Mouse (Mus musculus): ENCODE measurements around the gene Rbpj. TPM values are rescaled to one million over a fixed set of nuclear protein-coding genes. Genes with fewer than 3 reads are reported as not detected.

Rbpj gene
- polyA plus RNA-seq, 1 experiment from 2014 or later, result 38.7 TPM

GRCm38 (mm10) chr5:53529846-53530245, 63.9 kb downstream of the Rbpj start:
- peaks cover 12% of the 10 kb centered on the region for H3K4me1 ChIP-seq (replicated peaks; ENCODE audit: control insufficient read depth, insufficient read depth, low read length)
- 97% methylated on average over 1 of the region's 1 CpGs for WGBS

GRCm38 (mm10) chr5:53535096-53535495, 69.1 kb downstream of the Rbpj start:
- Histone ChIP-seq H3K4me2 (ENCODE audit: low read length) (no peak overlapping the region), H3K36me3 (ENCODE audit: control insufficient read depth, insufficient read depth) (no peaks in the 10 kb centered on the region), H3K9me3 (ENCODE audit: control insufficient read depth, low read length) (no peaks in the 10 kb centered on the region), H3K27me3 (replicated peaks; ENCODE audit: control insufficient read depth, insufficient read depth, low read length) (no peaks in the 10 kb centered on the region), H3K4me1 (replicated peaks; ENCODE audit: control insufficient read depth, insufficient read depth, low read length) (no peaks in the 10 kb centered on the region), H3K27ac (ENCODE audit: low read length) (no peak overlapping the region), H3K9ac (replicated peaks; ENCODE audit: low read depth, low read length) (no peak overlapping the region), H3K4me3 (replicated peaks; ENCODE audit: low read length) (no peak overlapping the region)
- WGBS, result 88% methylated on average over 12 of the region's 12 CpGs
- ATAC-seq, result no peak

More at GRCm38 (mm10) chr5:53529846-53530245, 63.9 kb downstream of the Rbpj start:
- Histone ChIP-seq H3K27me3 (replicated peaks; ENCODE audit: control insufficient read depth, insufficient read depth, low read length) (no peaks in the 10 kb centered on the region), H3K4me2 (ENCODE audit: low read length) (no peak overlapping the region), H3K36me3 (ENCODE audit: control insufficient read depth, insufficient read depth) (no peaks in the 10 kb centered on the region), H3K9ac (replicated peaks; ENCODE audit: low read depth, low read length) (no peak overlapping the region), H3K27ac (ENCODE audit: low read length) (no peak overlapping the region), H3K9me3 (ENCODE audit: control insufficient read depth, low read length) (no peaks in the 10 kb centered on the region), H3K4me3 (replicated peaks; ENCODE audit: low read length) (no peak overlapping the region)
- no peak for ATAC-seq

GRCm38 (mm10) chr5:53536635-53537554, 70.9 kb downstream of the Rbpj start:
- Histone ChIP-seq H3K36me3 (ENCODE audit: control insufficient read depth, insufficient read depth) (no peaks in the 10 kb centered on the region), H3K4me2 (ENCODE audit: low read length) (no peak overlapping the region), H3K9ac (replicated peaks; ENCODE audit: low read depth, low read length) (no peak overlapping the region), H3K4me3 (replicated peaks; ENCODE audit: low read length) (no peak overlapping the region), H3K27me3 (replicated peaks; ENCODE audit: control insufficient read depth, insufficient read depth, low read length) (no peaks in the 10 kb centered on the region), H3K27ac (ENCODE audit: low read length) (no peak overlapping the region), H3K4me1 (replicated peaks; ENCODE audit: control insufficient read depth, insufficient read depth, low read length) (no peaks in the 10 kb centered on the region), H3K9me3 (ENCODE audit: control insufficient read depth, low read length) (no peaks in the 10 kb centered on the region)
- WGBS, result 84% methylated on average over 12 of the region's 12 CpGs
- ATAC-seq, result no peak

DNA sequence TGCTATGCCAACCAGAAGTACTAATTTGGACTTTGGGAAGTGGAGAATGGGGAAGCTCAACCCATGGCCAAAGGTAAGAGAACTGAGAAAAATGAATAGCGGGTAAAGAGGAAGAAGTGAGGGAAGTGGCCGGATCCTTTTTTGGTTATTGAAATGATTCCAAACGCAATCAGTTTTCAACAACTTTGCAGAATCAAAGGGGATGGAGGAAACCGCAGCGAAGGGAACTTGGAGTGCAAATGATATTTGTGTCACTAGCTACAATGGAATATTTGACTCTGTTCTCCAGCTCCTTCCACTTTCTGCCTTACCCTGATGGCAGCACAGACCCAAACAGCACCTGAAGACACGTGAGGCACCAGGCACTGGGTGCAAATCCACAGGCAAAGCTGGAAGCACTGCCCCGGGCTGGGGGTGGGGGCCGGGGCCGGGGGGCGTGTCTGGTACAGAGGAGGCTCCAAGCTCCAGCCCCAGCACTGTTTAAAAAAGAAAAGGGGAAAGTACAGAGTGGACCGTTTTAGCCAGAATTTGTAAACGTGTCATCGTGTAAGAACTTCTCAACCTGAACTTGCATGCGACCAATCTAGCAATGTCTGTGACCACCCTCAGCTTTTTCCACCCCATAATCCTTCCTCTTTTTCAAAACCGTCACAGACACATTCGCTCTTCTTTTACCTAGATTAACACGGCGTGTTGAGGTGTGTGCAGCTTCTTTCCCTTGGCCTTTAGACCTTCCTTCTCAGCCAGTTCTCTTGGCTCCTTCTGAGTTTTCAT, 74.1 kb downstream of the Rbpj start:
- Histone ChIP-seq H3K27ac (ENCODE audit: low read length) (no peak overlapping the region), H3K4me3 (replicated peaks; ENCODE audit: low read length) (no peak overlapping the region), H3K4me1 (replicated peaks; ENCODE audit: control insufficient read depth, insufficient read depth, low read length) (no peaks in the 10 kb centered on the region), H3K9me3 (ENCODE audit: control insufficient read depth, low read length) (no peaks in the 10 kb centered on the region), H3K9ac (replicated peaks; ENCODE audit: low read depth, low read length) (no peak overlapping the region), H3K27me3 (replicated peaks; ENCODE audit: control insufficient read depth, insufficient read depth, low read length) (no peaks in the 10 kb centered on the region), H3K36me3 (ENCODE audit: control insufficient read depth, insufficient read depth) (no peaks in the 10 kb centered on the region), H3K4me2 (ENCODE audit: low read length) (no peak overlapping the region)
- WGBS, result 88% methylated on average over 18 of the region's 18 CpGs
- ATAC-seq, result no peak

GRCm38 (mm10) chr5:53542073-53542472, 76.1 kb downstream of the Rbpj start:
- Histone ChIP-seq H3K9ac (replicated peaks; ENCODE audit: low read depth, low read length) (no peak overlapping the region), H3K4me3 (replicated peaks; ENCODE audit: low read length) (no peak overlapping the region), H3K9me3 (ENCODE audit: control insufficient read depth, low read length) (no peaks in the 10 kb centered on the region), H3K4me2 (ENCODE audit: low read length) (no peak overlapping the region), H3K27me3 (replicated peaks; ENCODE audit: control insufficient read depth, insufficient read depth, low read length) (no peaks in the 10 kb centered on the region), H3K36me3 (ENCODE audit: control insufficient read depth, insufficient read depth) (no peaks in the 10 kb centered on the region), H3K27ac (ENCODE audit: low read length) (no peak overlapping the region), H3K4me1 (replicated peaks; ENCODE audit: control insufficient read depth, insufficient read depth, low read length) (no peaks in the 10 kb centered on the region)
- no peak for ATAC-seq
- 92% methylated on average over 1 of the region's 1 CpGs for WGBS

DNA sequence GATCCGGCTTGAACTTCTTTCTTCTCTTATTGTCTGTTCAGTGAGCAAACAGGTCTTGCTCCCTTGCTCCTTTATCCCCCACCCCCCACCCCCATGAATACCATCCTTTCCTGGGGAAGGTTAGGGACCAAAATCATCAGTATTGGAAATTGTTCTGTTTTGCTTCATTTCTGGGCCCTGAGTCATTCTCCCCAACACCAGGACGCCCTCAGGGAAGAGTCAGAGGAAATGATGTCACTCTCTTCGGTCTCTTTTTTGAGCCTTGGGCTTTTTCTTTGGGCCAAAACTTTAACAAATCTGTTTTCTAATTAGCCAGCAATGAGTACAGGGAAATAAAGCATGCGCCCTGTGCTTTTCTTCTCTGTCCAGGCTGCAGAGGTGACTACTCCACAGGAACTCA, 77.4 kb downstream of the Rbpj start:
- H3K4me2 ChIP-seq (ENCODE audit: low read length), result no peak overlapping the region
- H3K4me3 ChIP-seq (replicated peaks; ENCODE audit: low read length), result no peak overlapping the region
- H3K27ac ChIP-seq (ENCODE audit: low read length), result no peak overlapping the region
- no peaks in the 10 kb centered on the region for H3K36me3 ChIP-seq (ENCODE audit: control insufficient read depth, insufficient read depth)
- no peaks in the 10 kb centered on the region for H3K27me3 ChIP-seq (replicated peaks; ENCODE audit: control insufficient read depth, insufficient read depth, low read length)
- H3K4me1 ChIP-seq (replicated peaks; ENCODE audit: control insufficient read depth, insufficient read depth, low read length), result no peaks in the 10 kb centered on the region
- H3K9me3 ChIP-seq (ENCODE audit: control insufficient read depth, low read length), result no peaks in the 10 kb centered on the region
- WGBS, result 57% methylated on average over 4 of the region's 4 CpGs
- no peak for ATAC-seq
- no peak overlapping the region for H3K9ac ChIP-seq (replicated peaks; ENCODE audit: low read depth, low read length)

DNA sequence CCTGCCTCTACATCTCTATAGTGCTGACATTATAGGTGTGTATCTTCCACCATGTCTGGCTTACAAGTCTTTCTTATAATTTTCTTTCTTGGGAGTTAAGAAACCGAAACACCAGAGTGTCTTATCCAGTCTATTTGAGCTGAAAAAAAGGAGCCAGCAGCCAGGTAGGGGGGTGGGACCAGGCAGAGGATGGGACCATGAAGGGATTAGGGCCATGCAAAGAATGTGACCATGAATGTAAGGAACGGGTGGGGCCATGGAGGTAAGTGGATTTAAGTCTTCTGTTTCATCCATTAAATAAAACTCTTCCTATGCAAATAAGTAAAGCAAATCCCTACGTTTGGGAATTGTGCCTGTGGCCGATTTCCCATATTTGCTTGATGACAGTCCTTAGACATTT, 78.0 kb downstream of the Rbpj start:
- Histone ChIP-seq H3K9me3 (ENCODE audit: control insufficient read depth, low read length) (no peaks in the 10 kb centered on the region), H3K9ac (replicated peaks; ENCODE audit: low read depth, low read length) (no peak overlapping the region), H3K36me3 (ENCODE audit: control insufficient read depth, insufficient read depth) (no peaks in the 10 kb centered on the region), H3K4me2 (ENCODE audit: low read length) (no peak overlapping the region), H3K27ac (ENCODE audit: low read length) (no peak overlapping the region), H3K4me3 (replicated peaks; ENCODE audit: low read length) (no peak overlapping the region), H3K4me1 (replicated peaks; ENCODE audit: control insufficient read depth, insufficient read depth, low read length) (no peaks in the 10 kb centered on the region), H3K27me3 (replicated peaks; ENCODE audit: control insufficient read depth, insufficient read depth, low read length) (no peaks in the 10 kb centered on the region)
- WGBS, result 84% methylated on average over 4 of the region's 4 CpGs
- ATAC-seq, result no peak

- Histone ChIP-seq H3K9me3 (ENCODE audit: control insufficient read depth, low read length) (no peaks in the 10 kb centered on the region), H3K36me3 (ENCODE audit: control insufficient read depth, insufficient read depth) (no peaks in the 10 kb centered on the region), H3K27ac (ENCODE audit: low read length) (no peak overlapping the region), H3K9ac (replicated peaks; ENCODE audit: low read depth, low read length) (no peak overlapping the region), H3K4me3 (replicated peaks; ENCODE audit: low read length) (no peak overlapping the region), H3K4me1 (replicated peaks; ENCODE audit: control insufficient read depth, insufficient read depth, low read length) (no peaks in the 10 kb centered on the region), H3K27me3 (replicated peaks; ENCODE audit: control insufficient read depth, insufficient read depth, low read length) (no peaks in the 10 kb centered on the region), H3K4me2 (ENCODE audit: low read length) (no peak overlapping the region)
- ATAC-seq, result no peak
- 85% methylated on average over 6 of the region's 6 CpGs for WGBS
Observed at GRCm38 (mm10) chr5:53546440-53546839, 80.5 kb downstream of the Rbpj start.

DNA sequence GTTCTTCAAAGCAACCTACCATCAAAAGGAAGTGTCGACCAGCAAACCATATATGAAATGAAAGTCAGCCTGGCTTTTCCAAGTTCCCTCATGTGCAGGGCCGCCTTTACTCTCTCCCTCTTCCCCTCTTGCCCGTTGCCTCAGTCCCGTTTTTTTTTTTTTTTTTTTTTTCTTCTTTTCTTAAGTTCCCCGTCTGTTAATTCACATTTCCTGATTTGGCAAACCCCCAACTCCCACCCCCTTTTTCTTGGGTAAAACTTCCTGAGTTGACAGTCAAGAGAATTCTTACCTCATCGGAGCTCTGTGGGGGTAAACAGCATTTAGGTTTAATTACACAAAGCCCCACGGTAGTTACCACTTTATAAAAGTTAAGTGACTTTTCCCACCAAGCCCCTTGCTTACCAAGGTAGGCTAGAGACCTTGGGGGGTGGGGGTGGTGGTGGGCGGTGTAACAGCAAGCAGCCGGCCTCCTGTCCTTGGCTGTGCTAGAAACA, 81.1 kb downstream of the Rbpj start:
- WGBS, result 42% methylated on average over 9 of the region's 9 CpGs
- no peak overlapping the region for H3K27ac ChIP-seq (ENCODE audit: low read length)
- no peak overlapping the region for H3K4me2 ChIP-seq (ENCODE audit: low read length)
- no peak for ATAC-seq
- H3K4me1 ChIP-seq (replicated peaks; ENCODE audit: control insufficient read depth, insufficient read depth, low read length), result no peaks in the 10 kb centered on the region
- H3K4me3 ChIP-seq (replicated peaks; ENCODE audit: low read length), result no peak overlapping the region
- no peaks in the 10 kb centered on the region for H3K27me3 ChIP-seq (replicated peaks; ENCODE audit: control insufficient read depth, insufficient read depth, low read length)
- no peaks in the 10 kb centered on the region for H3K9me3 ChIP-seq (ENCODE audit: control insufficient read depth, low read length)
- no peak overlapping the region for H3K9ac ChIP-seq (replicated peaks; ENCODE audit: low read depth, low read length)
- H3K36me3 ChIP-seq (ENCODE audit: control insufficient read depth, insufficient read depth), result no peaks in the 10 kb centered on the region
